Mouse (Mus musculus) effector memory CD4-positive, alpha-beta T cell, adult 7 months (primary cell): ENCODE data around the gene Dguok. TPM values are rescaled to one million over a fixed set of nuclear protein-coding genes. Genes with fewer than 3 reads are reported as not detected.

ENCODE experiments used
- polyA plus RNA-seq: library from polyadenylated mRNA; unstranded; fragments of 100-300 nt; shearing (Covaris generic); gene quantifications from one replicate; pipeline ENCODE4 v1.2.1, GENCODE M21; 2017

Gene Dguok
- polyA plus RNA-seq, result 87.0 TPM

GRCm38 (mm10) chr6:83506258-83507167 is at the start of gene Dguok:
Gene Dguok (minus strand): TSS chr6:83506969.

GRCm38 (mm10) chr6:83536028-83536794 is 29.4 kb upstream of the Dguok start, which contains the start of gene Actg2:
Gene Actg2 (minus strand): TSS chr6:83536265.

GRCm38 (mm10) chr6:83459034-83459644 is 47.6 kb downstream of the Dguok start, which contains the start of gene Tet3:
Gene Tet3 (minus strand): TSS chr6:83459084.

Other genes with a start within 250 kb of the Dguok start
- 54.7 TPM for gene Mthfd2, start 181.1 kb downstream of the Dguok start, polyA plus RNA-seq
- 177 TPM for gene Mob1a, start 181.0 kb downstream of the Dguok start, polyA plus RNA-seq
- 56.9 TPM for gene Bola3, start 157.8 kb downstream of the Dguok start, polyA plus RNA-seq
- gene Tet3, start 47.9 kb downstream of the Dguok start, polyA plus RNA-seq, result 27.0 TPM
- gene Actg2, start 29.3 kb upstream of the Dguok start, polyA plus RNA-seq, result 0.51 TPM
- 29.2 TPM for gene Stambp, start 65.8 kb upstream of the Dguok start, polyA plus RNA-seq
- not detected for gene Clec4f, start 149.2 kb upstream of the Dguok start, polyA plus RNA-seq
- not detected for gene Cd207, start 170.9 kb upstream of the Dguok start, polyA plus RNA-seq
- gene Vax2, start 204.3 kb upstream of the Dguok start, polyA plus RNA-seq, result 3.8 TPM
- not detected for gene Atp6v1b1, start 236.0 kb upstream of the Dguok start, polyA plus RNA-seq